Mouse (Mus musculus) liver, adult (tissue): Measurements from ENCODE around the gene Lrr1.

ENCODE experiments used
- GATA4 ChIP-seq: IDR thresholded peaks from 2 replicates; pipeline ENCODE4 v1.6.1; 2014; ENCODE audit warnings: mild to moderate bottlenecking, low read length; ENCODE audit not compliant: insufficient replicate concordance

Lrr1 gene

GRCm38 (mm10) chr12:69210056-69210979, 41.7 kb downstream of the Lrr1 start:
- TF ChIP-seq GATA4, result no peak

- TF ChIP-seq GATA4, result no peak
Observed at GRCm38 (mm10) chr12:69211057-69211456, 42.4 kb downstream of the Lrr1 start.

- TF ChIP-seq GATA4, result no peak
Observed at GRCm38 (mm10) chr12:69213186-69213777, 44.7 kb downstream of the Lrr1 start.

- TF ChIP-seq GATA4, result no peak
Observed at GRCm38 (mm10) chr12:69214393-69214792, 45.8 kb downstream of the Lrr1 start.

GRCm38 (mm10) chr12:69215000-69215785, 46.6 kb downstream of the Lrr1 start:
- TF ChIP-seq GATA4, result no peak

- TF ChIP-seq GATA4, result no peak
Observed at GRCm38 (mm10) chr12:69216587-69216986, 48.0 kb downstream of the Lrr1 start.

GRCm38 (mm10) chr12:69220613-69221277, 52.1 kb downstream of the Lrr1 start:
- TF ChIP-seq GATA4, result no peak

GRCm38 (mm10) chr12:69227776-69228466, 59.3 kb downstream of the Lrr1 start, which contains the start of gene Pole2:
Pole2 (minus strand) TSS chr12:69228195.
- TF ChIP-seq GATA4, result 0 out of 2 replicates have a peak, but pooled peaks have one; percentile 9
